Mouse (Mus musculus): ENCODE data around the gene Tapbp. TPM values are rescaled to one million over a fixed set of nuclear protein-coding genes. Genes with fewer than 3 reads are reported as not detected.

The Tapbp gene
- total RNA-seq, 2 experiments from 2014 or later: 178 to 181 TPM

DNA sequence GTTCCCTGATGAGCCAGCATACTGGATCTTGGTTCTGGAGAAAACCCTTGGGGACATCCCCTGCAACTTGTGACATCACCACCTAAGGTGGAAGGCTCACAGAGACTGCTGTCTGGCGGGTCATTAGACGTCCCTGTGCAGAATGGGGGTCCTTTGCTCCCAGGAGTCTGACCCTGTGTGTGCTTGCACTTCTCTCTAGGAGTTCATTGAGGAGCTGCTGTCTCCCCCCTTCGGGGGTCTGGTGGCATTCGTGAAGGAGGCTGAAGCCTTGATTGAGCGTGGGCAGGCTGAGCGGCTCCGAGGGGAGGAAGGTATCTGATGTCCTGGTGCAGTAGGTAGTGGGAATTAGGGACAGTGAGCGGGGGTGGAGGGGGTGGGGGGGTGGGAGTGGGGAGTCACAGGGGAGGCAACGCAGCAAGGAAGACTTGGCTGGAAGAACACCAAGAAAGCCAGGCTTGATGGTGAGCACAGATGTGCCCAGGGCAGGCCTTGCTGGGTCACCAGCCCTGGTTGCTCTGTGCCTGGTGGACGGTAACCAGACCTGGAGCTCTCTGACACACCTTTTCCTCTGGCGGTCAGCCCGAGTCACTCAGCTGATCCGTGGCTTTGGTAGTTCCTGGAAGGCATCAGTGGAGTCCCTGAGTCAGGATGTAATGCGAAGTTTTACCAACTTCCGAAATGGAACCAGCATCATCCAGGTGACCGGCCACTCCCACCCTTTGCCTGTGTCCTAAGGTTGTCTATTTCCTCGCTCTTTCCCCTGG, 49.6 kb downstream of the Tapbp start:
- no peak for DNase-seq

GRCm38 (mm10) chr17:33965846-33966550, 50.3 kb downstream of the Tapbp start:
- DNase-seq: peak; percentile 50 to 64

DNA sequence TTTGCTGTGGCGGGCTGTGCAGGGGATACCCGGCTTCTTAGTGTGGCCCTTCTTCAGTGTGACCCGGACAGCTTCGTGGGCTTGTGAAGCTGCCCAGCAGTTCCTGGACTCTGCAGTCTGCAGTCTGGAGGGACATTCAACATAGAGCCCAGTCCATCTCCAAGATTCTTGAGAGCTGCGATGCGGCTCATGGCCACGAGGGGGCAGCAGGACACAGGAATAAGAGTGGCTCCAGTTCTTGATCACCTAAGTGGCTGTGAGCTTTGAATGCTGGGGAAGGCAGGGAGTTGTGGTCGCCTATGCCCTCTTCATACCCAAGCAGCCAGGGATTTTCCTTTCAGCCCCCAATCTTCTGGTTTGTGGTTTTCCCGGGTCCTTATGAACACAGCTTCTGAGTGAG, 52.8 kb downstream of the Tapbp start:
- peak; percentile 75 to 86 for DNase-seq

GRCm38 (mm10) chr17:33968927-33969326, 53.2 kb downstream of the Tapbp start:
- DNase-seq: no peak

DNA sequence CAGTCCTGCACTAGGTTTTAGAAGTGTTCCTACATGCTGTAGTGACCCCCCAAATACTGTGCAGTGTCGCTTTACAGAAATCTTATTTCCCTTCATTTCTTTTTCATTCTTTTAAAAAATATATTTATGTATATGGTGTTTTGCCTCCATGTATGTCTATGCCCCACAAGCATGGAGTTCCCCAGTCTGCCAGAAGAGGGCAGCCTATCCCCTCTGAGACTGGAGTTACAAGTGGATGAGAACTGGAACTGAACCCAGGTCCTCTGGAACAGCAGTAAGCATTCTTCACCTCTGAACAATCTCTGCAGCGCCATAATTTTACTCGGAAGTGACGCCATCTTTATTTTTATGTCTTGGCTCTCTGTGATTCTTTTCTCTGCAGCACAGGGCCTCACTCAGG, 53.7 kb downstream of the Tapbp start:
- no peak for DNase-seq

DNA sequence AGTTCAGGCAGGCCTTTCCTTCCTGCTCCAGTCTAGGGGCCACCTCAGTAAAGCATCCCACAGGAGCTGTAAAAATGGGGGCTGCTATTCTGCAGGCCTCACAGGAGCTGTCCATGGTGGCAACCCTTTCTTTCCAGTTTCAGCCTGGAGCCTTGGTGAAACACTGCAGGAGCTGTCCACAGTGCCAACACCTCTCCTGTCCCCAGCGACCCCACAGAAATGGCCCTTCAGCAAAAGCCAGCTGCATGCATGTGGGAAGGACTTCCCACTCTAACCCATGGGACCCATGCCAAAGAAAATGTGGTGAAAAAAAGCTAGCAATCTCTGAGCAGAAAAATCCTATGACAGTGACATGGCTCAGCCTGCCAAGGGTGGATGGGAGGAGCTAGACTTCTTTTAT, 57.0 kb downstream of the Tapbp start:
- peak in 1 of 2 experiments; percentile 62 for DNase-seq

DNA sequence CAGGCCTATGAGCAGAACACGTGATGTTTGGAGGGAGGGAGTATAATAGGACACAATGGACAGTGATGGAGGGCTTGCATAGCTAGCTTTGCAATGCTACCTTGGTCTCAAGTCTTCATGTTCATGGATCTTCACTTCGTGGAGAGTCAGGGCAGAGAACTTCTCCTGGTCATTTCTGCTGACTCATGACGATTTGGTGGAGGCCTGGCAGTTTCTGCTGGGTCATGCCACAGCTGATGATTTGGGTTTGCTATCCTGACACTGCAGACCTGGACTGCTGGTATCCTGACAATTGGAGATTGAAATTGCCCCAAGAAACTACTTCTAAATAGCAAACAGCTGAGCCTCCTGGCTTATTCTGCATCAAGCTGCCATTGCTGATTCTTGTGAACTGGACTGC, 57.9 kb downstream of the Tapbp start:
- no peak for DNase-seq

DNA sequence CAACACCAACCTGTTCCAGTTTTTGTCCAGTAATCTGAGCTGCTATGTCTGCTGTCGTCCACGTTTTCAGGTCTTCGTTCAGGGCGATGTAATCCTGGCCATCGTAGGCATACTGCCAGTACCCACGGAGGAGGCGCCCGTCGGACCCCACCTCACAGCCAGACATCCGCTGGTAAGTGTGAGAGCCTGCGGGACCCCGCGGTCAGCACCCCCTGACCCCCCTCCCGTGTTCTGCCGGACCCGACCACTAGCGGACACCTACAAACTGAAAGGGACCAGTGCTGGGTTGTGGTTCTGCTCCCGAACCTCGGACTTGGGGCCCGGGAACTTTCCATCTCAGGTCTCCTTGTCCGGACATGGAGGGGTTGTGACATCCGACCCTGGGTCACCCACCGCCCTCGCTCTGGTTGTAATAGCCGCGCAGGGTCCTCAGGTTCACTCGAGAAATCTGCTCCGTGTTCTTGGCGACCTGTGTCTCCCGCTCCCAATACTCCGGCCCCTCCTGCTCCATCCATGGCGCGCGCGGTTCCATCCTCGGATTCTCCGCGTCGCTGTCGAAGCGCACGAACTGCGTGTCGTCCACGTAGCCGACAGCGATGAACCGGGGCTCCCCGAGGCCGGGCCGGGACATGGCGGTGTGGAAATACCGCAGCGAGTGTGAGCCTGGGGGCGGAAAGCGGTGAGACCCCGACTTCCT, 62.3 kb downstream of the Tapbp start:
- DNase-seq: no peak

- DNase-seq: peak; percentile 86 to 88
These were observed 62.9 kb downstream of the Tapbp start for GRCm38 (mm10) chr17:33978631-33979031.

Small RNA genes lying within 50 kb of the gene (microRNA-seq; reads per million reads assigned to microRNA genes)
- gene Gm27740: not detected

Other genes with a start within 250 kb of the Tapbp start
- 100 to 1,000 TPM; 136 to 171 TPM for gene Hnrnpm, start 229.0 kb upstream of the Tapbp start, total RNA-seq (2021)
- 100 to 1,000 TPM in 1 of 2 experiments, 10 to 100 TPM in 1; 92.9 to 119 TPM for gene March2, start 197.2 kb upstream of the Tapbp start, total RNA-seq (2021)
- 100 to 1,000 TPM; 231 to 299 TPM for gene Rab11b, start 155.4 kb upstream of the Tapbp start, total RNA-seq (2021)
- gene Angptl4, start 134.1 kb upstream of the Tapbp start, total RNA-seq (2021): 100 to 1,000 TPM in 1 of 2 experiments, 10 to 100 TPM in 1; 62.7 to 110 TPM
- gene Kank3, start 105.4 kb upstream of the Tapbp start, total RNA-seq (2021): 10 to 100 TPM; 72.2 to 90.5 TPM
- gene Rps28, start 91.3 kb upstream of the Tapbp start, total RNA-seq (2021): 1,000 to 10,000 TPM; 1,486 to 1,511 TPM
- 100 to 1,000 TPM; 432 to 487 TPM for gene Ndufa7, start 91.3 kb upstream of the Tapbp start, total RNA-seq (2021)
- gene Cd320, start 72.8 kb upstream of the Tapbp start, total RNA-seq (2021): 10 to 100 TPM; 30.8 to 47.3 TPM
- gene Gm7029, start 42.1 kb upstream of the Tapbp start, total RNA-seq (2021): not detected
- 1 to 10 TPM; 3.3 to 4.4 TPM for gene Kifc1, start 25.2 kb upstream of the Tapbp start, total RNA-seq (2021)
- gene Platr17, start 10.8 kb upstream of the Tapbp start, total RNA-seq (2021): not detected
- 10 to 100 TPM; 29.2 to 30.2 TPM for gene Daxx, start 6.5 kb upstream of the Tapbp start, total RNA-seq (2021)
- gene Zbtb22, start within 50 bp of the Tapbp start, total RNA-seq (2021): 10 to 100 TPM; 26.5 to 36.1 TPM
- gene Rgl2, start 13.6 kb downstream of the Tapbp start, total RNA-seq (2021): 10 to 100 TPM; 37.0 to 45.9 TPM
- gene Pfdn6, start 24.4 kb downstream of the Tapbp start, total RNA-seq (2021): 10 to 100 TPM; 89.2 to 90.6 TPM
- 10 to 100 TPM; 34.4 to 34.9 TPM for gene Wdr46, start 24.8 kb downstream of the Tapbp start, total RNA-seq (2021)
- gene B3galt4, start 35.6 kb downstream of the Tapbp start, total RNA-seq (2021): 1 to 10 TPM; 4.0 to 6.6 TPM
- gene Vps52, start 39.9 kb downstream of the Tapbp start, total RNA-seq (2021): 10 to 100 TPM; 53.4 to 59.9 TPM
- gene Rps18, start 40.1 kb downstream of the Tapbp start, total RNA-seq (2021): 100 to 1,000 TPM; 791 to 792 TPM
- 100 to 1,000 TPM; 459 to 574 TPM for gene H2-K1, start 84.4 kb downstream of the Tapbp start, total RNA-seq (2021)
- gene Ring1, start 108.8 kb downstream of the Tapbp start, total RNA-seq (2021): 10 to 100 TPM; 43.8 to 48.3 TPM
- gene H2-Ke6, start 112.2 kb downstream of the Tapbp start, total RNA-seq (2021): 100 to 1,000 TPM; 243 to 247 TPM
- 100 to 1,000 TPM; 165 to 198 TPM for gene Slc39a7, start 115.8 kb downstream of the Tapbp start, total RNA-seq (2021)
- 10 to 100 TPM; 53.5 to 55.7 TPM for gene Rxrb, start 115.9 kb downstream of the Tapbp start, total RNA-seq (2021)
- 1 to 10 TPM; 1.2 to 2.2 TPM for gene Col11a2, start 123.5 kb downstream of the Tapbp start, total RNA-seq (2021)
- not detected for gene H2-Oa, start 176.4 kb downstream of the Tapbp start, total RNA-seq (2021)
- 10 to 100 TPM; 11.4 to 12.7 TPM for gene H2-DMa, start 203.6 kb downstream of the Tapbp start, total RNA-seq (2021)
- gene Brd2, start 206.7 kb downstream of the Tapbp start, total RNA-seq (2021): 100 to 1,000 TPM; 213 to 224 TPM
- gene H2-DMb2, start 227.4 kb downstream of the Tapbp start, total RNA-seq (2021): 1 to 10 TPM in 1 of 2 experiments, under 1 TPM in 1; 0.72 to 2.2 TPM
- gene H2-DMb1, start 237.2 kb downstream of the Tapbp start, total RNA-seq (2021): 1 to 10 TPM; 3.5 to 6.0 TPM

All from adrenal gland, postnatal 36 days (tissue).